Mouse (Mus musculus) lung, adult 2 months (tissue): Measurements from ENCODE around the gene Ttpal. TPM values are rescaled to one million over a fixed set of nuclear protein-coding genes. Genes with fewer than 3 reads are reported as not detected.
"Not testable (repeated sequence)": the region's sequence is repeated elsewhere in the genome, so short reads cannot be mapped to it uniquely, and the experiment has no call there.

Experiments
- DNase-seq: peaks from one replicate; pipeline ENCODE4 v3.0.0; 2022
- H3K4me1 ChIP-seq: fragments of 200-500 bp; 2 replicates; pipeline ENCODE4 v1.6.1; 2011; ENCODE audit warnings: low read length; ENCODE audit not compliant: control insufficient read depth, insufficient read depth
- H3K4me3 ChIP-seq: fragments of 200-500 bp; replicated peaks from 2 replicates; pipeline ENCODE3; 2011; ENCODE audit warnings: low read depth, mild to moderate bottlenecking, control low read depth, low read length; ENCODE audit errors: extremely low read depth
- CTCF ChIP-seq: fragments of 200-500 bp; IDR thresholded peaks from 2 replicates; pipeline ENCODE4 v1.5.1; 2011; ENCODE audit warnings: mild to moderate bottlenecking, low read length, control low read depth; ENCODE audit not compliant: insufficient read depth
- POLR2A ChIP-seq: fragments of 200-500 bp; IDR thresholded peaks from 2 replicates; pipeline ENCODE4 v1.6.1; 2011; ENCODE audit warnings: low read depth, mild to moderate bottlenecking, control low read depth, low read length, borderline replicate concordance; ENCODE audit errors: extremely low read depth
- WGBS: fragments of 180-500 bp; shearing (Covaris S2); methylation state at CpG from one replicate; pipeline ENCODE4 v1.1.7; 2018; 5-methylcytosine and 5-hydroxymethylcytosine counted together
- polyA plus RNA-seq: library from polyadenylated mRNA; depleted of rRNA; stranded (reverse); fragments of >200 nt; gene quantifications from 2 replicates; pipeline ENCODE4 v1.2.3, GENCODE M21; 2012

Ttpal gene
- polyA plus RNA-seq, 1 experiment: 23.4 TPM

DNA sequence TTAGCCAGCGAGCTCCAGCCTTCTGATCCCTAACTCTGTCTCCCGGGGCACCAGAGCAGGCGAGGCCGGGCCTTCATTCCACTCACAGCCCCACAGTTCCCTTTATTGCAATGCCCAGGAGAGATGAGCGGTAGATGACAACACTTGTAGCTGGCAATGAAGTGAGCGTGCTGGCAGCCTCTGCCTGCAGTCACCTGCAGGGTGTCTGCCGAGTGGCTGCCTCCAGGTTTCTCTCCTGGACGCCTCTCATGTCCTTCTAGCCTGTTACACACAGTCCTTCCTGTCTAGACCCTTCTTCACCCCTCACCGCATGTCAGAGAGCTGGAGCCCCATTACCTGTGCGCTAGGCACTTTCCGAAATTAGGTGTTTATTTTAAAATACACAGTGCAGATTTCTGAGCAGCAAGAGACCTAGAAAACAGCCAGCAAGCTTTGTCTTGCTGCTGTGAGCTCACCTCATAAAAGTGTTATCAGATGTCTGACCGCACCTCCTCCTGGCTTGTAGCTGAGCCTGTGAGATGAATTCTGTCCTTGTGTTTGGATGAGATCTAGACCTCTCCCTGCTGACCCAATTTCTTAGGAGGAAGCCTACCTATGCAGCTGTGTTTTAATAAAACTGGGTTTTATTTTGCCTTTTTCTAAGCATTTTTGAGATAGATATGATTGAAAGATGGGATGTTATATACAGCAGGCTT is 7.3 kb downstream of the Ttpal start:
- no peak overlapping the region for H3K4me3 ChIP-seq
- WGBS: 85% methylated on average over 12 of the region's 12 CpGs
- DNase-seq: no peak
- TF ChIP-seq CTCF (no peak), POLR2A (no peak)
- H3K4me1 ChIP-seq: no peaks in the 10 kb centered on the region

GRCm38 (mm10) chr2:163611176-163611575 is 9.1 kb downstream of the Ttpal start:
- Histone ChIP-seq H3K4me3 (no peak overlapping the region), H3K4me1 (no peaks in the 10 kb centered on the region)
- TF ChIP-seq CTCF (no peak), POLR2A (no peak)
- whole genome bisulfite sequencing: 72% methylated on average over 9 of the region's 9 CpGs
- no peak for DNase-seq

- DNase-seq: no peak
- TF ChIP-seq POLR2A: no peak
- TF ChIP-seq CTCF: no peak
Measured at GRCm38 (mm10) chr2:163613206-163613605, 11.1 kb downstream of the Ttpal start.

GRCm38 (mm10) chr2:163613990-163614389 is 11.9 kb downstream of the Ttpal start:
- H3K4me3 ChIP-seq: no peak overlapping the region
- 86% methylated on average over 4 of the region's 4 CpGs for WGBS
- TF ChIP-seq POLR2A: no peak
- TF ChIP-seq CTCF: no peak
- H3K4me1 ChIP-seq: no peaks in the 10 kb centered on the region
- no peak for DNase-seq

More at GRCm38 (mm10) chr2:163613206-163613605, 11.1 kb downstream of the Ttpal start:
- no peak overlapping the region for H3K4me3 ChIP-seq
- WGBS: 94% methylated on average over 5 of the region's 5 CpGs
- no peaks in the 10 kb centered on the region for H3K4me1 ChIP-seq

DNA sequence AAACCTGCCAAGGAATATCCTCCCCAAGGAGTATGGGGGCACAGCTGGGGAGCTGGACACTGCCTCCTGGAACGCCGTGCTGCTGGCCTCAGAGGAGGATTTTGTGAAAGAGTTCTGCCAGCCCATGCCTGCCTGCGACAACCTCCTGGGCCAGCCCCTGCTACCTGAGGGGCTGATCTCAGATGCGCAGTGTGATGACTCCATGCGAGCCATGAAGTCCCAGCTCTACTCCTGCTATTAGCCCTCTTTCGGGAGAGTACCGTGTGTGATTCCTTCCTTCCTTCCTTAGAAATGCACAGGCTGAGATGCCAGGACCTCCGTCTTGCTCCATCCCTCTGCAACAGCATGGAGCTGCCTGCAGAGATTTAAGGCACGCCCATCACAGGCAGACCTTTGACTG is 13.3 kb downstream of the Ttpal start:
- no peak for TF ChIP-seq CTCF
- no peak for TF ChIP-seq POLR2A
- Histone ChIP-seq H3K4me1 (no peaks in the 10 kb centered on the region), H3K4me3 (no peak overlapping the region)
- DNase-seq: no peak
- 77% methylated on average over 9 of the region's 9 CpGs for WGBS

GRCm38 (mm10) chr2:163615906-163616651 is 14.0 kb downstream of the Ttpal start:
- no peak for DNase-seq
- 0 out of 2 replicates have a peak, but pooled peaks have one; percentile 5 for TF ChIP-seq POLR2A
- TF ChIP-seq CTCF: no peak
- Histone ChIP-seq H3K4me1 (no peaks in the 10 kb centered on the region), H3K4me3 (no peak overlapping the region)
- 80% methylated on average over 4 of the region's 4 CpGs for WGBS

DNA sequence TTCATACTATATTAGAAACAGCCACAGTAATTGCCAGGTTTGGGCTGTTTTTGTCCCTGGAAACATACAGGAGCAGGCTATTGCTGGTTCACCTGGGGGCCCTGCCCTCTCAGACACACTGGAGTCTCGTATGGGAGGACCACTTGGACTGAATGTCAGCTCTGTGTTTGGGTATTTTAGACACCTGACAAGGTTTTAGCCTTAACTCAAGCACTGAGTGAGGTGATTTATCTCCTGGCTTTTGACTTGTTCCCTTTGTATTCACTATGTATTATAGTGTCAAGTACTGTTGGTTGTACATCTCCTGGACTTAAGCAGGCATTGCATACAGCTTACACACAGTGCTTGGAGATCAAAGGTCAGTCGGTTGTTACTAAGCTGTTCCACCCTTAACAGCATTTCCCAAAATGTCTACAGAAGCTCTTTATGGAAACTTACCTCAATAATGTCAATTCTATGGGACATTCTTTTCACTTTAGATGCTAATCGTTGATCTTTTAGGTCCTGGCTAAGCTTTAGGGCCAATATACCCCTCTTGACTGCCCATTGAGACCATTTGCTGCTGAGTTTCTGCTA is 14.6 kb downstream of the Ttpal start:
- no peak for DNase-seq
- TF ChIP-seq POLR2A (no peak), CTCF (no peak)
- no peak overlapping the region for H3K4me3 ChIP-seq
- WGBS: 66% methylated on average over 3 of the region's 3 CpGs
- no peaks in the 10 kb centered on the region for H3K4me1 ChIP-seq

DNA sequence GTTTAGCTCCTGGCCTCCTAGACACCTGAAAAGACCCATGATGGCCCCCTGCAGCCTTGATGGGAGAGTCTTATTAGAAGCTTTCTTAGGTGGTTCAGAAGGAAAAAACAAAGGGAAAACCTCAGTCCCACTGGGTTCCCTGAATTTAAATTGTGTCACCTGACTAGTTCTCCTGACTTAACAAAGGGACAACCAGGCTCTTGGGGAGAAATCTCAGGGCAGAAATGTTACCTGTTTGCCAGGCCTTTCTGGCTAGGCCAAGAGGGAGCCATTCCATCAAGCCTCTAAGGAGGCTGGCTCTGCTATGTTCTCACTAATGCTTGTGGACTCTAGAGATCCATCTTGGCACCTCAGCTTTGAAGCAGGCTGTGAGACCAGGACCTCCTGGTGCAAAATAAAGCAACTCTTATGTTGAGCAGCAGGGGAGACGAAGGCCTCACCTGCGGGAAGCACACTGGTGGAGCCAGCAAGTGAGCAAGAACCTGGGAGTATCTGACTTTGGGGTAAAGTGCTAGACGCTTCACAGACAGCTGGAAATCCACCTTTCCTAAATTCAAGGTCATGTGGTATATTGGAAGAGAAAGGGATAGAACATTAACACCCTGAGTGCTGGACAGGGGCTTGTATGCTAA is 15.2 kb downstream of the Ttpal start:
- no peaks in the 10 kb centered on the region for H3K4me1 ChIP-seq
- WGBS: 80% methylated on average over 3 of the region's 3 CpGs
- TF ChIP-seq CTCF (no peak), POLR2A (no peak)
- H3K4me3 ChIP-seq: no peak overlapping the region
- no peak for DNase-seq

DNA sequence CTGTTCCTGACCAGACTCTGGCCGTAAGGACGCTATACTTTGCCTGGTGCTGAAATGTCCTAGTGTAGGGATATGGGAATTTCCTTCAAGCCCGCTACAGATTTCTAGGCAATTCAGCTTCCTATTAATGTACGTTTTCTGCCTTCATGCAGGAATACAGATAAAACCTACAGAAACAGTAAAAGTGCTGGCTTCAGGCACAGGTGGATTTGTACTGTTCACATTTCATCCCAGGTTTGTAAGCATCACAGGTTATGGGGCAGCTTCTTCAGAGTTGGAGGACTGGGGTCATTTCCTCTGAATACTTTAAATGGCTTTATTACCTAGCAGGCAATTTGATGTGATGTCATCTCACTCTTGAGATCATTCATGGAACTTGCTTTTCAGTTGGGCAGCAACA is 15.8 kb downstream of the Ttpal start:
- TF ChIP-seq CTCF (no peak), POLR2A (no peak)
- H3K4me1 ChIP-seq: no peaks in the 10 kb centered on the region
- no peak overlapping the region for H3K4me3 ChIP-seq
- 93% methylated on average over 4 of the region's 4 CpGs for WGBS
- DNase-seq: no peak

DNA sequence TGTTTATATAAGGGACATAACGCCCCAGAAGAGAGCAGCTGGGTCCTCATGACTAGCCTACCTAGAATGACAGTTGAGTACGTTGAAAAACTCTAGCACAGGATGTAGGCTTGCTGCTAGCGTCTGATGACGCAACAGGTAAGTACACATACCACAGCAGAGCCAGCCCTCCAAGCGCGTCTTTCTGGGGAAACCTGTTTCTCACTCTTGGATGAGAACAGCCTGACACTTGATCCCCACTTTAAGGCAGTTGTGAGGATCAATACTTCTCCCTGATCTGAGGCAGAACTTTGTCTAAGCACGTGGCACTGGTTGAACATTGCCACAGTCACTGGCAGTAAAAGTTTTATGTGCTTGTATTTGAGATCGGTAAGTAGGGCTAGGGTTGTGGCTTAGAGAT is 18.3 kb downstream of the Ttpal start:
- 66% methylated on average over 8 of the region's 8 CpGs for WGBS
- DNase-seq: peak; percentile 35

GRCm38 (mm10) chr2:163621401-163621800 is 19.3 kb downstream of the Ttpal start:
- H3K4me3 ChIP-seq, DNase-seq, H3K4me1 ChIP-seq: not testable (repeated sequence)
- WGBS: 88% methylated on average over 3 of the region's 3 CpGs

More for the DNA sequence above, 18.3 kb downstream of the Ttpal start:
- H3K4me1 ChIP-seq: no peaks in the 10 kb centered on the region
- no peak overlapping the region for H3K4me3 ChIP-seq
- TF ChIP-seq CTCF (no peak), POLR2A (no peak)
